Mouse (Mus musculus): ENCODE data around the gene Gm5725. TPM values are rescaled to one million over a fixed set of nuclear protein-coding genes. Genes with fewer than 3 reads are reported as not detected.
"Not testable (repeated sequence)": the region's sequence is repeated elsewhere in the genome, so short reads cannot be mapped to it uniquely, and the experiment has no call there.

Gm5725 gene
- total RNA-seq (2014; rRNA removed) (not detected in 2 replicates), polyA plus RNA-seq (2015; fragmentation: Nextera tagmentation; extraction: Ambion mirVana) (not detected in 2 replicates)

- DNase-seq (ENCODE audit: low spot score); ATAC-seq; H3K27ac ChIP-seq; H3K36me3 ChIP-seq (ENCODE audit: insufficient read depth, low read length); H3K9me3 ChIP-seq (ENCODE audit: low read length); H3K9ac ChIP-seq (replicated peaks; ENCODE audit: low read length); H3K27me3 ChIP-seq (ENCODE audit: insufficient read depth, low read length); H3K4me3 ChIP-seq (ENCODE audit: low read length); H3K4me1 ChIP-seq (ENCODE audit: insufficient read depth, low read length); H3K4me2 ChIP-seq (ENCODE audit: low read depth, low read length): not testable (repeated sequence)
- no CpG with 5 or more reads among the region's 1 CpGs for WGBS
These were observed at the start of gene Gm5725 for GRCm38 (mm10) chr7:21844167-21844566. TSS of gene Gm5725 (minus strand) at chr7:21844267.

DNA sequence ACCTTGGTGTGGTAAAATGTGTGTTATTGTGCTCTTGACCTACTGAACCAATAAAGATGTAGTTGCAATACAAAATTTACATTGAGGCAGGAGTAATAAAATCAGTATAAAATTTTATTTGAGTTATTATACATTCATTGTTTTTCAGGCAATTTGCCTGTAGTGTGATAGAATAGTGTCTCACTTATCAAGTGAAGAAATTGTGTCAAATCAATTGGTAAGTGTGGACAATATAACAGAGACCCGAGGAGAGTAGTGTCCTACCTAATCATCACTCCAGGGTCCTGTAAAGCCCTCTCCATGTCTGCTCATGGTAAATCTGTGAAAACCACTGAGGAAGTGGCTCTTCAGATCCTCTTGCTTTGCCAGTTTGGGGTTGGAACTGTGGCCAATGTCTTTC lies 12.0 kb downstream of the Gm5725 start, which contains the start of gene Vmn1r135:
Vmn1r135 (plus strand) TSS at position 301 of the 400 bp plus-strand sequence.
- not testable (repeated sequence) for H3K4me1 ChIP-seq (ENCODE audit: insufficient read depth, low read length); H3K27me3 ChIP-seq (ENCODE audit: insufficient read depth, low read length); H3K9ac ChIP-seq (replicated peaks; ENCODE audit: low read length); ATAC-seq; H3K27ac ChIP-seq; H3K4me3 ChIP-seq (ENCODE audit: low read length); DNase-seq (ENCODE audit: low spot score); H3K4me2 ChIP-seq (ENCODE audit: low read depth, low read length); H3K36me3 ChIP-seq (ENCODE audit: insufficient read depth, low read length); H3K9me3 ChIP-seq (ENCODE audit: low read length)
- WGBS, result no CpG with 5 or more reads among the region's 1 CpGs

DNA sequence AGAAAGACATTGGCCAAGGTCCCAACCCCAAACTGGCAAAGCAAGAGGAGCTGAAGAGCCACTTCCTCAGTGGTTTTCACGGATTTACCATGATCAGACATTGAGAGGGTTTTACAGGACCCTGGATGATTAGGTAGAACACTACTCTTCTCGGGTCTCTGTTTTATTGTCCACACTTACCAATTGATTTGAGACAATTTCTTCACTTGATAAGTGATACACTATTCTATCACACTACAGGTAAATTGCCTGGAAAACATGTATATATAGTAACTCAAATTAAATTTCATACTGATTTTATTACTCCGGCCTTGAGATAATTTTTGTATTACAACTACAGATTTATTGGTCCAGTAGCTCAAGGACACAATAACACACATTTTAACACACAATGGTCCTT lies 47.4 kb downstream of the Gm5725 start, which contains the start of gene Gm4177:
Gm4177 (minus strand) TSS at position 101 of the 400 bp plus-strand sequence.
- DNase-seq (ENCODE audit: low spot score); H3K36me3 ChIP-seq (ENCODE audit: insufficient read depth, low read length); ATAC-seq; H3K27ac ChIP-seq; H3K4me1 ChIP-seq (ENCODE audit: insufficient read depth, low read length); H3K9ac ChIP-seq (replicated peaks; ENCODE audit: low read length); H3K4me3 ChIP-seq (ENCODE audit: low read length); H3K9me3 ChIP-seq (ENCODE audit: low read length); H3K27me3 ChIP-seq (ENCODE audit: insufficient read depth, low read length); H3K4me2 ChIP-seq (ENCODE audit: low read depth, low read length): not testable (repeated sequence)
- WGBS, result no CpG with 5 or more reads among the region's 3 CpGs

Other genes starting within 250 kb of the Gm5725 start
- not detected in 2 replicates for gene Vmn1r132, start 230.2 kb downstream of the Gm5725 start, total RNA-seq (2014; rRNA removed)
- not detected in 2 replicates for gene Vmn1r132, start 230.2 kb downstream of the Gm5725 start, polyA plus RNA-seq (2015; fragmentation: Nextera tagmentation; extraction: Ambion mirVana)
- gene Gm4175, start 82.8 kb downstream of the Gm5725 start, total RNA-seq (2014; rRNA removed), result not detected in 2 replicates
- not detected in 2 replicates for gene Gm4175, start 82.8 kb downstream of the Gm5725 start, polyA plus RNA-seq (2015; fragmentation: Nextera tagmentation; extraction: Ambion mirVana)
- gene Gm4177, start 47.5 kb downstream of the Gm5725 start, total RNA-seq (2014; rRNA removed), result not detected in 2 replicates
- not detected in 2 replicates for gene Gm4177, start 47.5 kb downstream of the Gm5725 start, polyA plus RNA-seq (2015; fragmentation: Nextera tagmentation; extraction: Ambion mirVana)
- gene Vmn1r135, start 11.9 kb downstream of the Gm5725 start, total RNA-seq (2014; rRNA removed), result not detected in 2 replicates
- not detected in 2 replicates for gene Vmn1r135, start 11.9 kb downstream of the Gm5725 start, polyA plus RNA-seq (2015; fragmentation: Nextera tagmentation; extraction: Ambion mirVana)
- gene Gm5891, start 77.0 kb upstream of the Gm5725 start, total RNA-seq (2014; rRNA removed), result not detected in 2 replicates
- gene Gm5891, start 77.0 kb upstream of the Gm5725 start, polyA plus RNA-seq (2015; fragmentation: Nextera tagmentation; extraction: Ambion mirVana), result not detected in 2 replicates
- not detected in 2 replicates for gene Vmn1r137, start 150.3 kb upstream of the Gm5725 start, total RNA-seq (2014; rRNA removed)
- gene Vmn1r137, start 150.3 kb upstream of the Gm5725 start, polyA plus RNA-seq (2015; fragmentation: Nextera tagmentation; extraction: Ambion mirVana), result not detected in 2 replicates
- gene Vmn1r138, start 184.6 kb upstream of the Gm5725 start, total RNA-seq (2014; rRNA removed), result not detected in 2 replicates
- not detected in 2 replicates for gene Vmn1r138, start 184.6 kb upstream of the Gm5725 start, polyA plus RNA-seq (2015; fragmentation: Nextera tagmentation; extraction: Ambion mirVana)
- not detected in 2 replicates for gene Gm6176, start 212.0 kb upstream of the Gm5725 start, total RNA-seq (2014; rRNA removed)
- gene Gm6176, start 212.0 kb upstream of the Gm5725 start, polyA plus RNA-seq (2015; fragmentation: Nextera tagmentation; extraction: Ambion mirVana), result not detected in 2 replicates
- gene Vmn1r139, start 224.8 kb upstream of the Gm5725 start, total RNA-seq (2014; rRNA removed), result not detected in 2 replicates
- gene Vmn1r139, start 224.8 kb upstream of the Gm5725 start, polyA plus RNA-seq (2015; fragmentation: Nextera tagmentation; extraction: Ambion mirVana), result not detected in 2 replicates